Mouse (Mus musculus) embryonic fibroblast, embryonic 13.5 days (primary cell): ENCODE data around the gene Tapbp.

Experiments used
- CTCF ChIP-seq: IDR thresholded peaks from 2 replicates; pipeline ENCODE4 v1.5.1; 2011; ENCODE audit warnings: mild to moderate bottlenecking, control low read depth, low read length, moderate library complexity, borderline replicate concordance; ENCODE audit not compliant: insufficient read depth
- POLR2A ChIP-seq: IDR thresholded peaks from 2 replicates; pipeline ENCODE4 v1.6.1; 2011; ENCODE audit warnings: low read depth, mild to moderate bottlenecking, control low read depth, low read length, moderate library complexity

- TF ChIP-seq CTCF (no peak), POLR2A (0 out of 2 replicates have a peak, but pooled peaks have one; percentile 5)
These were observed 14.8 kb downstream of the Tapbp start for GRCm38 (mm10) chr17:33930280-33931158.
